Mouse (Mus musculus): ENCODE data around the gene March9. TPM values are rescaled to one million over a fixed set of nuclear protein-coding genes. Genes with fewer than 3 reads are reported as not detected.

The March9 gene
- polyA plus RNA-seq, 1 experiment from 2014 or later = 0.07 TPM

DNA sequence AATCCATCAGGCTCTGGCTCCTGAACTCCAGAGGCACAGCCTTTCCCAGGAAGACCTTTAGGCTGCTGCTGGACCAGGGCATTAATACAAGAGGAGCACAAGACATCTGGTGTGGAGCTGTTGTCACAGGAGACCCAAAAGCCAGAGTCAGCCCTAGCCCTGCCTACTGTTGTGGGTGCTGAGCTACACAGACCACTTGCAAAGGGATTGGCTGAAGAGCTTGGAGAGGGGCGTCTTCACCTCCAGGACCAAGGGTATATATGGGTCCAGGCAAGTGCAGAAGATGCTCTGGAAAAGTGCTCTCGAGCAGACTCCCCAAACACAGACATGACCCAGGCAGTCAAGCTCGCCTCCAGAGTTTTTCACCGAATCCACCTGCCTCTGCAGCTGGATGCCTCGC lies 12.0 kb downstream of the March9 start, which contains the start of gene Cyp27b1:
Gene Cyp27b1 (plus strand): TSS at position 297 of the 400 bp plus-strand sequence.
- Histone ChIP-seq H3K9me3 (replicated peaks) (no peaks in the 10 kb centered on the region), H3K4me3 (replicated peaks) (peak within 1 kb of the TSS; percentile 18; the same call in 1 of the 2 replicates), H3K27ac (no peak within 1 kb of the TSS), H3K4me1 (replicated peaks) (peaks cover 14% of the 10 kb centered on the region), H3K27me3 (peaks cover 57% of the 10 kb centered on the region), H3K4me2 (0 out of 2 replicates have a peak within 1 kb of the TSS, but pooled peaks have one; percentile 26), H3K9ac (no peak within 1 kb of the TSS), H3K36me3 (peaks cover 23% of the 10 kb centered on the region)
- DNase-seq (no peak), ATAC-seq (ENCODE audit: low read depth) (no peak)
- WGBS (ENCODE audit: insufficient replicate concordance) = 34% methylated on average over 5 of the region's 5 CpGs

GRCm38 (mm10) chr10:127043187-127043586 lies 16.8 kb downstream of the March9 start:
- Histone ChIP-seq H3K4me3 (replicated peaks) (no peak overlapping the region; the same call in 1 of the 2 replicates), H3K9me3 (replicated peaks) (no peaks in the 10 kb centered on the region), H3K4me2 (peak overlapping the region; percentile 94), H3K9ac (peak overlapping the region; percentile 70; the same call in 1 of the 2 replicates), H3K36me3 (peaks cover 23% of the 10 kb centered on the region), H3K4me1 (replicated peaks) (peaks cover 28% of the 10 kb centered on the region), H3K27ac (no peak overlapping the region), H3K27me3 (peaks cover 44% of the 10 kb centered on the region)
- ATAC-seq (ENCODE audit: low read depth) (no peak), DNase-seq (no peak)
- 81% methylated on average over 6 of the region's 6 CpGs for WGBS (ENCODE audit: insufficient replicate concordance)

DNA sequence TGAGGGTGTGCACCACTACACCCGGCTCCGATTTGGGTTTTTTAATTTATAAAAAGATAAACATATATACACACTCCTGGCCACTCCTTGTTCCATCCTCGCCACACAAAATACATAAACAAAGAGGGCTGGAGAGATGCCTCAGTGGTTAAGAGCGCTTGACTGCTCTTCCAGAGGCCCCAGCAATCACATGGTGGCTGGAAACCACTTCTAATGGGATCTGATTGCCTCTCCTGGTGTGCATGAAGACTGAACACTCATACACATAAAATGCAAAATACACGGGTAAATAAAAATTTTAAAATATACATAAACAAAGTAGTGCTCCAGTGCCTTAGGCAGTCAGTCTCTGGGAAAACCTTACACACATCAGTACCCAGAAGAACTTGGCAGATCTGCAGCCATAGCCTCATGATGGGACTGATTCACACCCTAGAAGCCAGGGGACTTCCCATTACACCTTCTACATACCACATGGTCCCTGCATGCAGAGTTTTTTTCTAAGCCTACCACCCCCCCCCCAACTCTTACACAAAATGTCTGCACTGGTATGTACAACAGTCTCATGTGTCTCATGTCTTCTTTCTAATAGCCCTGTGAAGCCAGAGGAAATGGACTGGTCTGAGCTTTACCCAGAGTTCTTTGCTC lies 17.4 kb downstream of the March9 start:
- H3K9me3 ChIP-seq (replicated peaks) = no peaks in the 10 kb centered on the region
- peaks cover 42% of the 10 kb centered on the region for H3K27me3 ChIP-seq
- H3K4me3 ChIP-seq (replicated peaks) = peak overlapping the region; percentile 78
- DNase-seq (no peak), ATAC-seq (ENCODE audit: low read depth) (no peak)
- no peak overlapping the region for H3K27ac ChIP-seq
- peaks cover 28% of the 10 kb centered on the region for H3K4me1 ChIP-seq (replicated peaks)
- 11% methylated on average over 5 of the region's 5 CpGs for WGBS (ENCODE audit: insufficient replicate concordance)
- H3K4me2 ChIP-seq = peak overlapping the region; percentile 94
- peak overlapping the region; percentile 70 for H3K9ac ChIP-seq
- H3K36me3 ChIP-seq = peaks cover 23% of the 10 kb centered on the region

DNA sequence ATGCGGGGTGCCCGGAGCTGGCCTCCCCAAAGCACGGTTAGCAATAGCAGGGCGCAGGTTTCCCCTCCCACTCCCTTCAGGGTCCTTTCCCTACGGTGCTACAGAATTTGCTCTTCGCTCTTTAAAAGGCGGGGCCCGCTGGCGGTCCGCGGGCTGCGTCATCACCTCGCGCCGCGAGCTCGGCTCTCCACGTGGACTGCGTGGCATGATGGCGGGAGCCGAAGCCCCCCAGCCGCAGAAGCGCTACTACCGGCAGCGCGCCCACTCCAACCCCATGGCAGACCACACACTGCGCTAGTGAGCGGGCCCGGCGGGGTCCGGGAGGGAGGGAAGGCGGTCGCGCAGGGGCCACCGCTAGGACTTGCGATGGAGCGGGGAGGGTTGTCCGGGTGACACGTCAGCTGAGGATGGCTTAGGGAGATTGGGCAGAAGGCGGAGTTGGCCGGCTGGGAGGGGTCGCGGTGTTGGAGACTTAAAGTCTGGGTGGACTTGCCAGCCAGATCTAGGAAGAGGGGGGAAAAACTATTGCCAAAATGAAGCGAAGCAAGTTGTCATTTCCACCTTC lies 18.1 kb downstream of the March9 start:
- WGBS (ENCODE audit: insufficient replicate concordance) = under 1% methylated on average over 44 of the region's 44 CpGs
- Histone ChIP-seq H3K36me3 (peaks cover 23% of the 10 kb centered on the region), H3K4me1 (replicated peaks) (peaks cover 28% of the 10 kb centered on the region), H3K27me3 (peaks cover 43% of the 10 kb centered on the region), H3K9me3 (replicated peaks) (no peaks in the 10 kb centered on the region), H3K9ac (peak overlapping the region; percentile 70), H3K27ac (no peak overlapping the region; the same call in 1 of the 2 replicates), H3K4me2 (peak overlapping the region; percentile 94), H3K4me3 (replicated peaks) (peak overlapping the region; percentile 78)
- DNase-seq (peak; percentile 78), ATAC-seq (ENCODE audit: low read depth) (peak; percentile 78)

GRCm38 (mm10) chr10:127041274-127041766 lies 18.7 kb downstream of the March9 start, which contains the start of the genes Mettl1 and Eef1akmt3:
Mettl1 (plus strand) TSS chr10:127041414.
Eef1akmt3 (minus strand) TSS chr10:127041513.
- no peaks in the 10 kb centered on the region for H3K9me3 ChIP-seq (replicated peaks)
- peaks cover 28% of the 10 kb centered on the region for H3K4me1 ChIP-seq (replicated peaks)
- H3K4me2 ChIP-seq = peak within 1 kb of the TSS; percentile 94
- H3K27ac ChIP-seq = no peak within 1 kb of the TSS; the same call in 1 of the 2 replicates
- peak within 1 kb of the TSS; percentile 78 for H3K4me3 ChIP-seq (replicated peaks)
- H3K27me3 ChIP-seq = peaks cover 48% of the 10 kb centered on the region
- H3K9ac ChIP-seq = peak within 1 kb of the TSS; percentile 70
- H3K36me3 ChIP-seq = peaks cover 23% of the 10 kb centered on the region
- ATAC-seq (ENCODE audit: low read depth) (peak; percentile 50), DNase-seq (peak; percentile 28)
- WGBS (ENCODE audit: insufficient replicate concordance) = under 1% methylated on average over 28 of the region's 28 CpGs

GRCm38 (mm10) chr10:127040569-127041214 lies 19.3 kb downstream of the March9 start:
- Histone ChIP-seq H3K4me3 (replicated peaks) (peak overlapping the region; percentile 78), H3K27ac (no peak overlapping the region), H3K4me2 (peak overlapping the region; percentile 94), H3K9me3 (replicated peaks) (no peaks in the 10 kb centered on the region), H3K27me3 (peaks cover 52% of the 10 kb centered on the region), H3K9ac (peak overlapping the region; percentile 70), H3K4me1 (replicated peaks) (peaks cover 28% of the 10 kb centered on the region), H3K36me3 (peaks cover 23% of the 10 kb centered on the region)
- 3% methylated on average over 20 of the region's 20 CpGs for WGBS (ENCODE audit: insufficient replicate concordance)
- no peak for ATAC-seq (ENCODE audit: low read depth)
- DNase-seq = no peak

DNA sequence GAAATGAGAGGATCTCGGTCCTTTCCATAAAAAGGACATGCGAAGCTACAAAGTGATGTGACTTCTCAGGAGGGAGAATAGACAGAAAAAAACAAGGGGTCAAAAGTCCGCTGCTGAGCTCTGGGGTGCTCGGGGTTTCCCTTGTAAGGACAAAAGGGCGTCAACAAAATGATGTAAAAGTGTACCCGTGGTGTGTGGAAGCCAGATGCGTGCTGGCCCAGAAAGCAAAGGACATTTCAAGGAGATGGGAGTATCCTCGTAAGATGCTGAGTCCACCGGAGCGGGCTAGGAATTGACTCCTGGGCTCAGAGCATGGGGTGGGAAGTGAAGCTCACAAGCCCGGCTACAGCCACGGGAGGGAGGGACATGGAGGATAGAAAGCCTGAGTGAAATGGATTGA lies 22.3 kb downstream of the March9 start:
- H3K9me3 ChIP-seq (replicated peaks) = no peaks in the 10 kb centered on the region
- no peak overlapping the region for H3K4me3 ChIP-seq (replicated peaks)
- ATAC-seq (ENCODE audit: low read depth) (no peak), DNase-seq (no peak)
- 64% methylated on average over 12 of the region's 12 CpGs for WGBS (ENCODE audit: insufficient replicate concordance)
- no peak overlapping the region for H3K9ac ChIP-seq
- no peak overlapping the region for H3K4me2 ChIP-seq
- H3K27ac ChIP-seq = no peak overlapping the region
- no peaks in the 10 kb centered on the region for H3K36me3 ChIP-seq
- peaks cover 21% of the 10 kb centered on the region for H3K4me1 ChIP-seq (replicated peaks)
- H3K27me3 ChIP-seq = peaks cover 52% of the 10 kb centered on the region

- no peak overlapping the region for H3K4me2 ChIP-seq
- no peaks in the 10 kb centered on the region for H3K9me3 ChIP-seq (replicated peaks)
- H3K27ac ChIP-seq = no peak overlapping the region
- WGBS (ENCODE audit: insufficient replicate concordance) = 71% methylated on average over 12 of the region's 12 CpGs
- no peaks in the 10 kb centered on the region for H3K36me3 ChIP-seq
- peaks cover 48% of the 10 kb centered on the region for H3K27me3 ChIP-seq
- DNase-seq (no peak), ATAC-seq (ENCODE audit: low read depth) (no peak)
- H3K4me1 ChIP-seq (replicated peaks) = peaks cover 8% of the 10 kb centered on the region
- no peak overlapping the region for H3K4me3 ChIP-seq (replicated peaks)
- H3K9ac ChIP-seq = no peak overlapping the region
These were observed 23.7 kb downstream of the March9 start for GRCm38 (mm10) chr10:127036273-127036672.

GRCm38 (mm10) chr10:127033301-127033741 lies 26.7 kb downstream of the March9 start:
- no peak overlapping the region for H3K4me3 ChIP-seq (replicated peaks)
- no peak for DNase-seq
- WGBS (ENCODE audit: insufficient replicate concordance) = 59% methylated on average over 8 of the region's 8 CpGs
- no peak overlapping the region for H3K9ac ChIP-seq
- peaks cover 11% of the 10 kb centered on the region for H3K36me3 ChIP-seq
- no peak overlapping the region for H3K27ac ChIP-seq
- H3K27me3 ChIP-seq = peaks cover 18% of the 10 kb centered on the region
- ATAC-seq (ENCODE audit: low read depth) = no peak
- H3K4me1 ChIP-seq (replicated peaks) = peaks cover 13% of the 10 kb centered on the region
- no peaks in the 10 kb centered on the region for H3K9me3 ChIP-seq (replicated peaks)
- H3K4me2 ChIP-seq = no peak overlapping the region

- no peaks in the 10 kb centered on the region for H3K9me3 ChIP-seq (replicated peaks)
- DNase-seq (peak; percentile 82), ATAC-seq (ENCODE audit: low read depth) (peak; percentile 86)
- 6% methylated on average over 55 of the region's 56 CpGs for WGBS (ENCODE audit: insufficient replicate concordance)
- H3K4me3 ChIP-seq (replicated peaks) = peak within 1 kb of the TSS; percentile 90
- no peaks in the 10 kb centered on the region for H3K27me3 ChIP-seq
- H3K4me1 ChIP-seq (replicated peaks) = peaks cover 13% of the 10 kb centered on the region
- peak within 1 kb of the TSS; percentile 92 for H3K9ac ChIP-seq
- H3K36me3 ChIP-seq = peaks cover 38% of the 10 kb centered on the region
- peak within 1 kb of the TSS; percentile 97 for H3K4me2 ChIP-seq
- peak within 1 kb of the TSS; percentile 50 for H3K27ac ChIP-seq
These were observed 29.4 kb downstream of the March9 start, which contains the start of gene Tsfm for GRCm38 (mm10) chr10:127030336-127031296. Tsfm (minus strand) TSS chr10:127030840.

All from liver, embryonic 13.5 days (tissue).